Mouse (Mus musculus) 3T3-L1 (cell line): Measurements from ENCODE around the gene Gnas.

Experiments
- DNase-seq: peaks from one replicate; pipeline ENCODE4 v3.0.0-alpha.2; 2015; ENCODE audit warnings: low read depth, low spot score

Gnas gene

DNA sequence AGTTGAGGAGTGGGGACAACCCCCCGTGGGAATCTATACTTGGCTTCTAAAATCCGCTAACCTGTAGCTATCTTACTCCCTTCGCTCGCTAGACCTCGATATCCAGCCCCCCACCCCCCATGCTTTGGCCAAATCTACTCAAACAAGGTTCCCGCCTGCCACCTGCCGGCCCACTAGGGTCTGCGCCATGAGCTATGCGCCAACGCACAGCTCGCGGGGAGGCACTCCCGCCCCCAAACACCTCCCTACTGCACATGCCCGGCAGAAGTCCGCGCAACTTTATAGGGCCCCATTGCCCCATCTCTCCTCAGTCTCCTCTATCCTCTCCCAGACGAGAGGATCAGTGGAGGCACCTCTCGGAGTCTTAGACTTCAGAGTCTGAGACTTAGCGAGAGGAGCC lies at the start of gene Gnas:
Gnas (plus strand) TSS at position 310 of the 400 bp plus-strand sequence.
- no peak for DNase-seq

DNA sequence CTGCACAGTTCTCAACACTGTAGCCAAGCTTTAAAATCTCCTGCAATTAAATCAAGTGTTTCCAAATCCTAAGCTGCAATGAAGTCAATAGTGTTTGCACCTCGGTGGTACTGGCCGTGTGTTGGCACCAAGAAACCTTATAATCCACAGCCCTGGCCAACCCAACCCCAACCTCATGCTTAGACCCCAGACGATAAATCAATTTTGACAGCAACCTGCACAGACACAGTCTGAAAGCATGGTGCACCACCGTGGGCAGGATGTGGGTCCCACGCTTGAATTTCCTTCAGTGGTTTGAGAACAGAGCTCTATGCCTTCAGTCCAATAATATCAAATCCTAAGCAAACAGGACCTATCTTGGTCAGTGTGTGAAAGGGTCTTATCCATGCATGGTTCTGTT lies 41.7 kb upstream of the Gnas start:
- DNase-seq = no peak

DNA sequence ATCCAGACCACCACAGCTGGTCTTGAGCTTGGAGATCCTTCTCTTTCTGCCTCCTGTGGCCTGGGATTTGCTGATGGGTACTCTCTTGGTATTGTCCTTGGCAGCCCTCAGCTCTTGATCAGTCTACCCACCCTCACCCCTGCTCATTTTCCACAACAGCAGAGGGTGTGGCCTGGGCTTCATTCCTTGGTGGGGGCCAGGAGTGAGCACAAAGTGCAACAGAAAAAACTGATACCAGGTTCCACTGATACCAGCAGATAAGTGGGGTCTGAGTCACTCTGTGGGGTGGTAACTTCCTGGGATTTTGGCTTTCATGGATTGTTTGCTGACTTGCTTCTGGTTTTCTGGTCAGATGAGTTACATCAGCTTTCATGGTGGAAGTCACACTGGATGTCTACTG lies 32.2 kb upstream of the Gnas start:
- DNase-seq = peak; percentile 26

DNA sequence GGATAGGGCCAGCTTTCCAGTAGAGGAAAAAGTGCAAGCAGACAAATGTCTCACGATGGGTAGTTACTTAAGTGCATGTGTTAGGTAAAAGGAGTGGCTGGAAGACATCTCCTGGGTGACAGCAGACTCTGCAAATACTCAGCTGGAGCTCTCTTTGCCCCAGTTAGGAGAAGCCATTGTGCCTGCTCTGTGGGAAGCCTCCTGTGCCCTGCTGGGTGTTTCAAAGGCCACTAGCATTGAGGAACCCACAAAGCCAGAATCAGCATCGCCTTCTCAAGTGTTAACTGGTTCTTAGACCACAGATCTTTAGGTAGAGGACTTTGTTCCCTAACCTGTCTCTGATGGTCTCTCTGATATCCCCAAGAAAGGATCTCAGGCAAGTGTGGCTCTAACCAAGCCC lies 26.8 kb upstream of the Gnas start:
- no peak for DNase-seq

DNA sequence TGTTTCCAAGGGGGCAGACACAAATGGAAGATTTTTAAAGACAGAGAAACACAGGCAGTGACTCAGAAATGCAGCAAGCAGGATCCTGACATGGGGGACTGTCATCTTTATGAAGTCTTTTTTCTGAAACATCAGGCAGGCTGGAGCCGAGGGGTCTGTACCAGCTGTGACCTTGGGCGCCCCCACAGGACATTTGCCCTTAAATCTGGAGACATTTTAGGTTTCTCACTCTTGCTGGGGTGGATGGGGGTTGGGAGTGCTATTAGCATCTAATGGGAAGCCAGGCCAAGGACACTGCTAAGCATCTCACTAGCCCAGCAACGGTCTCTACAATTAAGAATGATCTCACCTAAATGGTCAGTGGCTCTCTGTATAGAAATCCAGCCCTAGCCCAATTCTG lies 24.1 kb upstream of the Gnas start:
- no peak for DNase-seq

DNA sequence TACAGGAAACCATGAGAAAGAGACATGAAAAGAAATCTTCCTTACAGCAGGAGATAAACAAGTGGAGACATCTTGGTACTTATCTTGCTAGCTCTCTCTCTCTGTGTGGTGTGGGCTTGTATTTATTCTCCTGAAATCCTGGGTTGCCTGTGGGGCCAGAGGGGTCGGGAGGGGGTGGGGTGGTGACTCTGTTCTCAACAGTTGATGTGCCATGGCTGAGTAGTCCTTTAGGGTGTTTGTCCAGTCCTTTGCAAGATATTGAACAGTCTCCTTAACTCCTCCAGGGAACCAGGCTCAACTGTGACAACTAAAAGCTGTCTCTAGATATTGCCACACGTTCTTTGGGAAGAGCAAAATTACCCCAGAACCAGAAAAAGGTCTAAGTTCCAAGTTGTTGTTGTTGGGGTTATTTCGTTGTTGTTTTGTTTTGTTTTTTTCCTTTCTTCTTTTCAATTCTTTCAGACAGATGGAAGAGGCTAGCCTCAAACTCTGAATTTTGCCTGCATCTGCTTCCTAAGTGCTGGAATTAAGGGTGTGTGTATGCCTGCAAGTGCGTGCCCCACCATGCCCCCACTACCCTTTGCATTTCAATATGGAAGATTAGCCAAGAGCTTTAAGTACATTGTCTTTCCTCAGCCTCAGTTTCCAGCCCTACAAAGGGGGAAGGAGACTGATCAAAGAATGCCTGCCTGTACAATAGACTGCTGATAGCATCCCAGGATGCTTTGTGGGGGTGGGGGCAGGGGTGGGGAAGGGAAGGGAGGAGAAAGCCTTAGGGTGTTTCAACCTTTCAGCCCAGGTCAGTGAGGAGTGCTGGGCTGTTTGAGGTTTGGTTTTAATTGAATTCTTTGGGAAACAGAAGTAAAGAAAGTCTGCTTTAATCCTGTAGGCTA lies 23.0 kb upstream of the Gnas start:
- no peak for DNase-seq

DNA sequence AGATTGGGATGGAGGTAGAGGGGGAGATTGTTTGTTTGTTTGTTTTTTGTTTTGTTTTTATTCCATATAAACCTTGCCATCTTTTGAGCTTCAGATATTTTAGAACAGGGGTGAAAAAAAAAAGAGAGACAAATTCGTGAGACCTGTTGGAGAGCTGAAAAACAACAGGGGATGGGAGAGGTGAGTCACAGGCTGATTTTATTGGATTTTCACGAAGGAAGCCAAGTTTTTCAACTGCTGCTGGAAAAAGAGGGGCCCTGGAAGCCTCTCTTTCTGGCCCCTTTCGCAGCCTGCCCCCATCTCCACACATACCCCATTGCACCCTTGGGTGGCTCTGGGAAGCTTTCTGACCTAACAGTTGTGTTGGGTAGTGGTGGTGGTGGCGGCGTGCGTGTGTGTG lies 22.3 kb upstream of the Gnas start:
- DNase-seq = peak; percentile 67

DNA sequence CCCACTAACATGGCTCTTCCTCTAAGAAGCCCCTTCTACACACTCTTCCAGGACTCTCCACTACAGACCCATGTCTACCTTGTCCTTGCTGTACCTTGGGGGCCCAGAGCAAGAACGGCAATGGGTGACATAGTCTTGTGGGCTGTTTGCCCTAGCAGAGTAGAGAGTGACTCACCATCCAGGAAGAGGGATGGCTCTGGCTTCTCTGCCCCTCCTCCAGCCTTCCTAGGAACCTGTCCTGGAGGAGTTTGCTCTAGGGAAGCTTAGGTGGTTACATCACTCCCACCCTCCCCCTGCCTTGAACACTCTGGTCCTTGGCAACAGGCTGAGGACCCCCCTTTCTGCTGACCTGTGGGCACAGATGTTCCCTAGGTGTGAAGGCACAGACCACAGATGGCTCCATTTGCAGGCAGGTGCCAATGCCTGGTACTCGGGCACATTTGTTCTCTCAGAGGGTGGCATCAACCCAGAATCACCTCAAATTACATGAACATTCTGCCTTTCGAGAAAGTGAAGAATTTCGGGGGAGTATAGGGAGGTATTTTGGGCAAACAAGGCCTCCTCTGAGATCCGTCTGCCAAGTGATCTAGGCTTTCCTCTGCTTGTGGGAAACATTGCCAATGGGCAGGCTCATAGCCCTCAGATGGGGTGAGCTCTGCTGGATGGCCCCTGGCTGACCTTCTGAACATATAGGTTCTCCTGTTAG lies 20.9 kb upstream of the Gnas start:
- peak; percentile 78 for DNase-seq

DNA sequence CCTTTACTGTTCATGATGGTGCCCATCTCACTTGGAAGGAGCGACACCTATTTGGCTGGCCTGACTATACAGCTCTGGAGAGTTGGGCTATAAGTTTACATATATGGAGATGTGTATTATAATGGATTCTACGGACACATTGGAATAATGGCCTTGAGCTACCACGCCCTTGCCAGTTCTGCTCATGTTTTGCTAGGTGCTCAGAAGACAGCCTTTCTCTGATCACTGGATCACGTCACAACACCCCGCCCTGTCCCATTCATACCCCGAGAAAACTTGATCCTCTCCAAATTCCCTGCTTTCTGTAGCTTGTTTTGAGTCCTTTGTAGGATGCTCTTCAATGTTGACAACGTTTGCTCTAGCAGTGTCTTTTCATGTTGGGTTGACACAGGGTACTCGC lies 19.9 kb upstream of the Gnas start:
- no peak for DNase-seq

DNA sequence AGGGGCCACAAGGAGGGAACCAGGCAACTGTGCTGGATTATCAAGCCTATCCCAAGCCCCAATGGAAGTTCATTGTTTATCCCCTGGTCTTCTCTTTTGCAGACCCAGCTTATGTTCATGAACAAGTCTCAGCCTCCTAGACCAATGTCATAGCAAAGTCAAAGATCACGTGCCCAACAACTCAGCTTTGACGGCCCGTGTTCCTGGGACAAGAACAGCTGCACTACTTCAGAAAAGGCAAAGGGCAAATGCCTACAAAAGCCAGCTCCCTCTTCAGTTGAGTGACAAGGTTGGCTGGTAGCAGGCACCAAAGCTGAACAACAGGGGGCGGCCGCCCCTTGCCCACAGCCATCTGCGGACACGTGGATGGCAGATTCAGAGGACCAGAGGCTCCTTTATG lies 13.7 kb upstream of the Gnas start:
- DNase-seq = no peak

DNA sequence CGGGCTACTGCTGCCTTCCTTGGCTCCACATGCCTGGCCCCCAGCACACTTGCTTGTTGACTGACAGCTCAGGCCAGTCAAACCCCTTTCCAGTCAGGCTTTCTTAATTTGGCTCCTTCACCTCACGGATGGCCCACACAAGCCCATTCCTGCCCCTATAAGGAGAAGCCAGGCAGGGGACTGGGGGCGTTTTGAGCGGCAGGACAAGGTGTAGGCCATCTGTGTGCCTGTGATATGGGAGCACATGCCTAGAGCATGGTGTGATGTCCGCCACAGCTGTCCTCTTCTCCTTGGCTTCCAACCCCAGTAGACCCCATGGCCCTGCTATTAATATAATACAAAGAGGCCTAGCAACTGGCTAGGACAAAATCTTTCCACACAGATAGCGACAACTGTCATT lies 12.7 kb upstream of the Gnas start:
- no peak for DNase-seq

DNA sequence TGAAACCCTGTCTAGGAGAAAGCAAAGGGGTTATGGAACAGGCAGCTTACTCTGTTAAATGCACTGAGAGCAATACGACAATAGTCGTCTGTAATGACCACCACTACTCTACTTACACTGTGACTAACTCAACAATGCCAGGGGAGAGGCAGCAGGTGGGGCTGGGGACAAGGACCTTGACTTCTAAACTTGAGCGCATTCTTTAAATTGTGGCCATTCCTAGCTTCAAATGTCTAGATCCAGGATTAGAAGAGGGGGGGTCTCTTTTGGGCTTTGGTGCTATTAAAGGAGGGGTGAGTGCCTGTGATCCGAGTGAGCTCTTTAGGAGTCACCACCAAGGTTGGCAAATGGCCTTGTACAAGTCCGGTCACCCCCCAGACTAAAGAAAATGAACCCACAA lies 11.0 kb upstream of the Gnas start:
- no peak for DNase-seq

DNA sequence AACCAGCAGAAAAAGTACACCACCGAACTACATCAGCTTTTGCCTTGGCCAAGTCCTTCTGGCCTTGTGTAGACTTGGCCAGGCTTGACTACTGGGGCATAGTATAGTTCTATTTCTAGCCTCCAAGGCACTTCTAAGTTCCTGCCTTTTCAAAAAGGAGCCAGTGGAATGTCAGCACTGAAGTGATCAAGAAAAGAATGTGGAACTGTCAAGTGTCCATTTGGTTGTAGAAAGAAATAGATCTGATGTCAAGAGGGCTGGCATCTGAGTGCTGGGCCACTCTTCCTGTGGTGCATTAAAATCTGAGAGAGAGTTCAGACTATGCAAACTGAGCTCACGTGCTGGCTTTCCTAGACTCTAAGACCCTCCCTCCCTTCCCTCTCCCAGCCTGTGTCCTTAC lies 10.2 kb upstream of the Gnas start:
- no peak for DNase-seq

DNA sequence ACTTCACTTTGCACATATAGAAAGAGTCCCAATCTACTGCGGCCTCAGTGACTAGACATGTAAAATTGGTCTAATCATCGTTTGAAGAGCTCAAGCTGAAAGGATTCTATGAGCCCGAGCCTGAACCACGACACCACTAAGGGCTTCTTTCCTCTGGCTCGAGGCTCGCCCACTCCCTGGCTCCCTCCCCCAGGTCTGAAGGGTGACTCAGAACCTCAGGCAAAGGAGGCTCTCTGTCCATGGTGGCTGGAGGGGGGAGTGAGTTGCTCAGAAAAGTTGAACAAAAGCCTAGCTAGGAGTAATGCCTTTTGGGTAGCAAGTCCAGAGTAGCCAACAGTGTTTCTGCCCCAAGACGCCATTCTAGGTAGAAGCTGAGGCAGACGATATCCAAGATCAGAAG lies 4.3 kb upstream of the Gnas start:
- DNase-seq = no peak

DNA sequence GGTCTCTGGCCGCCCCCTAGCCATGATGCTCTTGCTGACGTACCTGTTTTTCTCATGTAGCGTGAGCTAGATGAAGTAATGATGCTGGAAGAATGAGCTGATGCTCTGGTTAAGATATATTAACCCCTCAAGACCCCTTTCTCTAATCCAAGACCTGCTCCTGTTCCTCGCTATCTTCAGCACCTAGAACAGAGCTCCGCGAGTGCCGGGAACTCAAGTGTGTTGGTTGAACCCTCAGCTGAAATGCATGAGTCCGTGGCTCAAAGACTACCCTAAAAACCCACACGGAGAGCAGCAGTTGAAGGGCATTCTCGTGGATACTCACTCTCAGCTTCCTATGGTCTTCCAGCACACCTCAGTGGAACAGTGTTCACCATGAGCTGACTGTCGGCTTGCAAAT lies 779 bp upstream of the Gnas start:
- no peak for DNase-seq

DNA sequence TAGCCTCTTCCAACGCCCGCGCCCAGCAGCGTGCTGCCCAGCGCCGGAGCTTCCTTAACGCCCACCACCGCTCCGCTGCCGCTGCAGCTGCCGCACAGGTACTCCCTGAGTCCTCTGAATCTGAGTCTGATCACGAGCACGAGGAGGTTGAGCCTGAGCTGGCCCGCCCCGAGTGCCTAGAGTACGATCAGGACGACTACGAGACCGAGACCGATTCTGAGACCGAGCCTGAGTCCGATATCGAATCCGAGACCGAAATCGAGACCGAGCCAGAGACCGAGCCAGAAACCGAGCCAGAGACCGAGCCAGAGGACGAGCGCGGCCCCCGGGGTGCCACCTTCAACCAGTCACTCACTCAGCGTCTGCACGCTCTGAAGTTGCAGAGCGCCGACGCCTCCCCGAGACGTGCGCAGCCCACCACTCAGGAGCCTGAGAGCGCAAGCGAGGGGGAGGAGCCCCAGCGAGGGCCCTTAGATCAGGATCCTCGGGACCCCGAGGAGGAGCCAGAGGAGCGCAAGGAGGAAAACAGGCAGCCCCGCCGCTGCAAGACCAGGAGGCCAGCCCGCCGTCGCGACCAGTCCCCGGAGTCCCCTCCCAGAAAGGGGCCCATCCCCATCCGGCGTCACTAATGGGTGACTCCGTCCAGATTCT lies 812 bp downstream of the Gnas start:
- DNase-seq = no peak

DNA sequence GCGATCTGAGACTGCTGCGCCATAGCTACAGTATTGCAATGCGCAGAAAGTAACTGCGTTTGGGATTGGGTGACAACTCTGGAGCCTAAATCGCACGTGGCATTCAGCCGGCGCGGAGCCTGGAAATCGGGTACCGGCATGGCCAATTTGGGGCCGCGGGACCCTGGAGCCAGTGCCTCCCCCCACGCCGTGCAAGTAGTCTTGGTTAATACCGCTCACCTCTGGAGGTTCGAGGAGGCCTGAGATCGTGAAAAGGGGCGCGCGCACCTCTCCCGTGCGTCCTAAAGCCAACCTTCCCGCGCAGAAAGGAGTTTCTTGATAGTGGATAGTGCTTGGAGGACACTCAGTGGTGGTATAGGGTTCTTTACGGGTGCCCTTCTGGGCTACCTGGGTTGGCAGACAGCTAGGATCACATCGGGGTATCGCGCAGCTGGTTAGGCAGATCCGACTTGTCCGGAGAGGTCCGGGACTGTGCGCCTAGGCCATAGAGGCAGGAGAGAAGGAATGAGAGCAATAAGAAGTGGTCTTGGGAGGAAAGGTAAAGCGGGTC lies 1.9 kb downstream of the Gnas start:
- no peak for DNase-seq

DNA sequence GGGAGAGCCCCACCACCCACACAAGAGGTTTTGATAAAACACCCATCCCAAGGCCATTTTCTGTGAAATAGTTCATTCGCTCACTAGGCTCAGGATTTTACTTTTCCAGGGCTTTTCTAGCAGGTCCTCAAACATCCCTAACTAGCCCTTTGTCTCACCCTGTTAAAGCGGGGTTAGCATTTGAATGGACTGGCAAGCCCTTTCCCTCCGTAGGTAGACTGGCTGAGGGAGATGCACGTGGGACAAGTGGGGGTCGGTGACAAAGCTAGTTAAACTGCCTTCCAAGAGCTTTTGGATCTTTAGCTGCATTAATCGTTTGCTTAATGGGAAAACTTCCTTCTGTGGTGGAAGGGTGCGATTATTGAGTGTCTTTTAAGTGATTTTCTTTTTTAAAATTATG lies 3.8 kb downstream of the Gnas start:
- DNase-seq = no peak

DNA sequence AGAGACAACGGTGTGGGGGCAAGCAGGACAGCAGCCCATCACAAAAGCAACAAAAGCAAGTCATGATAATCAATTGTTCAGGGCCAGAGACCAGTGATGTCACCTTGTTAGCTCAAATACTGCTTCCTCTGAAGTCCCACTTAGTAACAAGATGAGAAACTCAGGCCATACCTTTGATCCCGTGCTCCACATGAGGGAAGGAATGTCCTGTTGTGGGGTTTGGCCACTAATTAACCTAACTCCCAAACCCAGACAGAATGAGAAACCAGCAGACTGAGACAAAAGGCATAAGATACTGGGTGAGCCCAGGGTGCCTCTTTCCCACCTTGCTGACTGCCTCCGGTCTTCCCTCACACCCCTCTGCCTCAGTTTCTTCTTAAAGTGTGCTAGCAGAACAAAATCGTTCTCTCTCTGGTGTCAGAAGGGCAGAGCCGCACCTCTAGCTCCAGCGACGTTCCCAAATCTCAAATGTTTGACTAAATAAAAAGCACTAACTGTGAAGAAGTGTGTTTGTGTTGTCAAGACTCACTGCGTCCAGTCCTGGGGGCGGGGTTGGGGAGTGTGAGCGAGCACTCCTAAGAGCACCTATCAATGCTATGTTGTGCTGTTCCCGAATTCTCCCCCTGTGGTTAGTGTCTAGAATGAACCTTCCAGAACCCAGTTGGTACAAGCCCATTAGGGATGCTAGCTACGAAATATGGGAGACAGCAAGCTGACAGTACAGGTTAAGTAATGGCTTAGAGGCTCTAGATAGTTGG lies 4.7 kb downstream of the Gnas start:
- DNase-seq = no peak

DNA sequence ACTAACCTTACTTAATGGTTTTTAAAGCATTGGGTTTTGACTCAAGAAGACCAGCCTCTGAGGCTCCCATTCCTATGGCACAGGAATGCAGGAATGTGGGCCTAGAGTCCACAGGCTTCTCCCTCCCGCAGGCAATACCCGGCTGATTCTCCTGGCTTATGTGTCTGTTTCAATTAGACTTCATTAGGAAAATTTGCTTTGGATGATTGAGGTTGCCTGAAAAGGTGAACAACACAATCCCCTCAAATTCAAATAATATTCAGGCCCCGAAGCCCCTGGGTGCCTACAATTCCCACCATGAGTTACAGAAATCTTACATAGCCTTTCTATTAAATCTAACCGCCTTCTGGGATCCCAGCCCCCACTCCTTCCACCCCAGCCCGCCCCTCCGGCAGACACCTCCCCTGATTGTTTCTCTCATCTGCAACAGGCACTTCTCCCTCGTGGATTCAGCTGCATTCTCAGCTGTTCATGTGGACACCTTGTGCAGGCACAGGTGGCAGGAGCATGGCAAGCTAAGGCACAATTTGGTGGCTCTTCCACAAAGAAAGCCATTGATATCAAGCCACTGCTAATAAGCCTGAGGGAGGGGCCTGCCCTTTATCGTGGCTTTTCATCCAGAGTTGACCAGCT lies 7.0 kb downstream of the Gnas start:
- DNase-seq = no peak

DNA sequence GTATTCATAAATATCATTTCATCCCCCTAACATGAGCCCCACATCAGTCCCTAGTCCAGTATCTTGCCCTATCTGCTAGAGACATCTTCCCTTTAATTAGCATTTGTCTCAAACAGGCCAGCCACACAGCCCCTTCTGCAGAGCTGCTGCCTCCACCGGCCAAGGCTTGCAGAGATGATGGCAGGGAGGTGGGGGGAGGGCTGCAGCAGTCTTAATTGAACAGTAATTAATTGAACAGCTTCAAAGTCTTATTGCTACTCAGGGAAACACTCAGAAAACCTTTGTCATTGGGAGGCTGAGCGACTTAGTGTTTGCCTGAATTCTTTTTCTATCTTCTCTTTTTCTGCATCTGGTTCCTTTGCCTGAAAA lies 7.5 kb downstream of the Gnas start:
- DNase-seq = no peak
